Mouse (Mus musculus) spleen, postnatal 10 days (tissue): Measurements from ENCODE around the gene Prl7a1.

ENCODE experiments used
- DNase-seq, 2 experiments: peaks; one replicate each; pipeline ENCODE4 v3.0.0; 2021 to 2022; ENCODE audit warnings: low spot score in 2 of 2

Prl7a1 gene

DNA sequence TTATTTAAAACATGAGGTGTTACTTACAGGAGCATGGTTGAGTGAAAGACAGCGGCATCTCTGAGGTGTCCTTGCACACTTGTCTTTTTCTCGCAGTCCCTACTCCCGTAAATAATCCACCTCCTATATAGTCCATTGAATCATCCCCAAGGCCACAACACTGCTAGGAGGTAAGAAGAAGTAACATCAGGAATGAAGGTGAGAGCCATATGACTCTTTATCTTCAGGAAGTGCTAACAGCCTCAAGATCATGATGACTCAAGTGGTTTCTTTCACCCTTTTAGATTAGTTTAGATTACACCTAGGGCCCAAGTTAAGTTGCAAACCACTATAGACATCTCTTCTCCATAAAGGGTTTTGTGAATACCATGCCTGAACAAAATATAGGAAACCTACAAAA lies at the start of gene Prl7a1:
Prl7a1 (minus strand) TSS at position 101 of the 400 bp plus-strand sequence.
- no peak for DNase-seq

DNA sequence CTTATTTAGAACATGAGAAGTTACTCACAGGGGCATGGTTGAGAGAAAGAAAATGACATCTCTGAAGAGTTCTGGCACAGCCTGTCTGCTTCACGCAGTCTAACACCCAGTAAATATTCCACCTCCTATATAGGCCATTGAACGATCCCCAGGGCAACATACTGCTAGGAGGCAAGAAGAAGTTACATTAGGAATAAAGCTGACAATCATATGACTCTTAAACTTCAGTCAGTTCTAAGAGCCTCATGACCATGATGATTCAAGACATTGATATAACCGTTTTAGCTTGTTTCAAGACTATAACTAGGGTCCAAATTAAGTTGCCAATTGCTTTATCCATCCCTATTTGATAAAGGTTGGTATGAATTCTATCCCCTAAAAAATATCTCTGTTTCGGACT lies 25.6 kb upstream of the Prl7a1 start, which contains the start of gene Prl7a2:
Prl7a2 (minus strand) TSS at position 101 of the 400 bp plus-strand sequence.
- DNase-seq: no peak

DNA sequence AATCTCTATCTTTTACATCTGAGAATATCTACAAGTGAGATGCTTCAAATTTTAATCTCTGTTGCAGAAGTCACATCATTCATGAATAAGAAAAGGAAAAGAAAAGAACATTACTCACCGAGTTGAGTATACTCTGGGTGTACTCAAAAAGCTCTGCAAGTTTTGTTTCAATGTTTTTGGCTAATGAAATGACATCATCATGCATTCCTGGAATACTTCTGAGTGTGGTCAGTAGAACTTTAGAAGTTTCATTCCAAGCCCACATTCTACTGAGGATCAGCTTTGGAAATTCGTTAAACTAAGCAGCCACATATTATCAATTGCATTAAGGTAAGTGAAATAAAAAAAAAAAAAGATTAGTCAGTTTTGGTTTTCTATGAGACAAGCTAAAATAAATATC lies 18.5 kb upstream of the Prl7a1 start:
- no peak for DNase-seq

DNA sequence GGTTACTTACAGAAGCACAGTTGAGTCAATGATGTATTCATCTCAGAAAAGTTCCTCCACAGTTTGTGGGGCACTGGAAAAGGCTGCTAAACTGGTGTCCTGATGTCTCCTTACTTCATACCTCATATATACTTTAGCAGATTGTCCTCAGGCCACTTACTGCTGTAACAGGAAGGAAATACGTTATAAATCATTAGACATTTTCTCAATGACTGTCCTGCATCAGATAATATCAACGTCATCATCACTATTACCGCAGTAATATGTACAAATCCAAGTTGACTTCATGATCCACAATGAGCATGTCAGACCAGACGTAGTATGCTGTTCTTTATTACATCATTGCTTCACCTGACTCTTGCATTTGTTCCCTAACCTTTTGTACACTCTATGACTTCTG lies 31.8 kb downstream of the Prl7a1 start, which contains the start of gene Prl7b1:
Prl7b1 (minus strand) TSS at position 101 of the 400 bp plus-strand sequence.
- DNase-seq: no peak
